In the genomic region with DNA sequence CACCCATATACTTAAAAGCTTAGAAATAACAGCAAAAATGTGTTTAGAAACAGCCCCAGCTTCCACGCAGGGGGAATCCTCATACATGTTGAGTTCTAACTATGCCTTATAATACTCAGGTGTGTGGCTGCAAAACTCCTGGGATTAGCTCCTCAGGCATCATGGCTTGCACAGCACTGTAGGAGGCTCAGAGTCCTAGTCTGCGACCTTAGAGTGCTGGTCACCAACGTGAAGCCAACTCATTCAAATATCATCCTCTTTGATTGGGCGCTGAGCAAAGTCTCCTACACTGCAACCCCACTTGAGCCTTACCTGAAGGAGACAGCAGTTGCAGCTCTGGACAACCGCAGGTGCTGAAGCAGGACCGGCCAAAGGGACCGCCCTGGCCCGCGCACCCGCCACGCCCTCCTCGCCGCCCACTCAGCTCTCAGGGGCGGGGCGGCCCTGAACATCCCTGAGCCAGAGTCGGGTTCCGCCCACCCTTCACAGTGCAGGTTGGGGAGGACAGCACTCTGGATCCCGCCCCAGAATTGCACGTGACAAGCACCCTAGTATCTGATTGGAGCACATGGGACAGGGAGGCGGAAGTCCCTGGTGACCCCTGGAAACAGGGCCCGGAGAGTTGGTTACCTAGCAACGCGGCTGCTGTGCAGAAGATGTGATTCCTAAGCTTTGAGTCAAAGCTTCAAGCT, we compare ENCODE assay signal across 9 mouse cellular contexts.
A peak's percentile ranks its signal among the peaks of the same experiment; 100 is the strongest.
DNase-seq lines count a peak whose midpoint lies in the region; ATAC-seq lines count a peak whose summit lies in the region.
"Had no signal": no experiment of that assay in that cellular context is flagged by ENCODE, and none has a peak within 500 bp of the region (broad histone marks: within the 10 kb centered on the region; RNA-seq: fewer than 3 reads in every experiment).

No protein-coding gene starts in this region.

- no peaks in the 10 kb centered on the region for H3K27me3 ChIP-seq in embryonic facial prominence, embryonic 10.5 days (replicated peaks; ENCODE audit: low read depth, poor library complexity, severe bottlenecking)
- no peaks in the 10 kb centered on the region for H3K27me3 ChIP-seq in intestine, embryonic 15.5 days (replicated peaks)
- H3K27me3 ChIP-seq in megakaryocyte, embryonic 14.5 days (replicated peaks) = peaks cover 7% of the 10 kb centered on the region

- peaks cover 5% of the 10 kb centered on the region for H3K4me1 ChIP-seq in embryonic facial prominence, embryonic 10.5 days
- H3K4me1 ChIP-seq in intestine, embryonic 15.5 days (replicated peaks) = 0 out of 2 replicates have a peak, but pooled peaks cover 2% of the 10 kb centered on the region
- peaks cover 6% of the 10 kb centered on the region for H3K4me1 ChIP-seq in megakaryocyte, embryonic 14.5 days

- WGBS in embryonic facial prominence, embryonic 10.5 days = 2% methylated on average over 23 of the region's 23 CpGs
- 1% methylated on average over 23 of the region's 23 CpGs for WGBS in intestine, embryonic 15.5 days

- no peaks in the 10 kb centered on the region for H3K36me3 ChIP-seq in embryonic facial prominence, embryonic 10.5 days (replicated peaks)
- no peaks in the 10 kb centered on the region for H3K36me3 ChIP-seq in intestine, embryonic 15.5 days
- no peaks in the 10 kb centered on the region for H3K36me3 ChIP-seq in megakaryocyte, embryonic 14.5 days (replicated peaks; ENCODE audit: low read length)

- no peaks in the 10 kb centered on the region for H3K9me3 ChIP-seq in embryonic facial prominence, embryonic 10.5 days
- H3K9me3 ChIP-seq in intestine, embryonic 15.5 days = no peaks in the 10 kb centered on the region
- H3K9me3 ChIP-seq in megakaryocyte, embryonic 14.5 days = 0 out of 2 replicates have a peak, but pooled peaks cover 3% of the 10 kb centered on the region

- no peak overlapping the region; the same call in 1 of the 2 replicates for H3K27ac ChIP-seq in embryonic facial prominence, embryonic 10.5 days (replicated peaks)
- no peak overlapping the region for H3K27ac ChIP-seq in intestine, embryonic 15.5 days
- H3K27ac ChIP-seq: macrophage had no signal

- H3K4me2 ChIP-seq in intestine, embryonic 15.5 days (replicated peaks) = peak overlapping the region; percentile 74

- peak; percentile 99 for ATAC-seq in granulocyte monocyte progenitor cell, adult 5-6 weeks (replicated peaks; ENCODE audit: poor library complexity, severe bottlenecking)
- peak; percentile 100 for ATAC-seq in intestine, embryonic 15.5 days

- no peak overlapping the region for H3K9ac ChIP-seq in intestine, embryonic 15.5 days

- peak; percentile 88 for DNase-seq in adrenal gland, postnatal 14 days
- peak; percentile 94 for DNase-seq in embryonic facial prominence, embryonic 10.5 days (ENCODE audit: low spot score)
- peak; percentile 93 to 95 for DNase-seq in left cerebral cortex, postnatal 10 days (ENCODE audit: extremely low spot score in 1 of 2, low spot score in 2 of 2)
- DNase-seq in right cerebral cortex, postnatal 14 days = peak; percentile 89
- peak; percentile 50 to 77 for DNase-seq in urinary bladder, postnatal 36 days (ENCODE audit: low spot score in 2 of 2)

- intact Hi-C loops in left cerebral cortex, postnatal 10 days (cut with DNase I) = no loop called here

- peak overlapping the region; percentile 58 for H3K4me3 ChIP-seq in embryonic facial prominence, embryonic 10.5 days
- peak overlapping the region; percentile 37 for H3K4me3 ChIP-seq in intestine, embryonic 15.5 days (replicated peaks)
- H3K4me3 ChIP-seq in megakaryocyte, embryonic 14.5 days (replicated peaks) = peak overlapping the region; percentile 84
